Comparison of ENCODE assay signal across 17 mouse cellular contexts in genomic region chr17:23788973-23789372, GRCm38 (mm10). TPM values are rescaled to one million over a fixed set of nuclear protein-coding genes. Genes with fewer than 3 reads are reported as not detected.
"Had no signal": no experiment of that assay in that cellular context is flagged by ENCODE, and none has a peak within 500 bp of the region (broad histone marks: within the 10 kb centered on the region; RNA-seq: fewer than 3 reads in every experiment).

No protein-coding gene starts in this region.

- H3K9me3 ChIP-seq: midbrain, embryonic 10.5 days; midbrain, embryonic 13.5 days; midbrain, embryonic 15.5 days; neural tube, embryonic 12.5 days; stomach, embryonic 15.5 days had no signal

- H3K27me3 ChIP-seq: midbrain, embryonic 13.5 days; midbrain, embryonic 15.5 days; neural tube, embryonic 12.5 days; stomach, embryonic 15.5 days had no signal

- DNase-seq: lung, adult 18-20 months; lung, embryonic 14.5 days; lung, postnatal 10 days; lung, postnatal 4 days; right cerebral cortex, postnatal 14 days; thymus, adult 2 months; thymus, postnatal 25 days; thymus, postnatal 4 days had no signal

- ATAC-seq: midbrain, embryonic 13.5 days; midbrain, embryonic 15.5 days had no signal

- H3K4me3 ChIP-seq: neural tube, embryonic 12.5 days had no signal

- H3K27ac ChIP-seq: neural tube, embryonic 12.5 days; stomach, embryonic 15.5 days; stomach, postnatal 0 days had no signal

- H3K36me3 ChIP-seq: midbrain, embryonic 10.5 days; midbrain, embryonic 13.5 days; midbrain, embryonic 15.5 days; neural tube, embryonic 12.5 days; stomach, embryonic 15.5 days had no signal

- H3K9ac ChIP-seq: stomach, embryonic 15.5 days had no signal

RNA-seq across cellular contexts. Expression of gene Flywch2, which starts 3.1 kb away (rescaled TPM):
- total RNA-seq: neutrophil, adult 5-6 weeks had no signal

RNA-seq across cellular contexts. Expression of gene Kremen2, which starts 43.3 kb away (rescaled TPM):
- total RNA-seq: megakaryocyte, adult 5-6 weeks had no signal
- polyA plus RNA-seq: liver, embryonic 16.5 days; lung, embryonic 14.5 days had no signal
